Mouse (Mus musculus) gastrocnemius, postnatal 25 days (tissue): ENCODE results near the gene Gsk3b. TPM values are rescaled to one million over a fixed set of nuclear protein-coding genes. Genes with fewer than 3 reads are reported as not detected.
"Not testable (repeated sequence)": the region's sequence is repeated elsewhere in the genome, so short reads cannot be mapped to it uniquely, and the experiment has no call there.

Experiments used
- DNase-seq: peaks from one replicate; pipeline ENCODE4 v3.0.0; 2022
- long read RNA-seq, 2 experiments: library from polyadenylated mRNA; stranded (forward); transcript quantifications; one replicate each; pipeline ENCODE4 v2.0.0; 2021
- total RNA-seq, 2 experiments: library from RNA; stranded (reverse); gene quantifications; 1 replicate in 1 of 2; 2 replicates in 1 of 2; pipeline ENCODE4 v1.2.3; 2021

The Gsk3b gene
- total RNA-seq, result 10 to 100 TPM; 49.5 to 51.7 TPM
- long read RNA-seq, experiment 1, partial matches to known transcripts, result 0 of 7 reads
- long read RNA-seq, experiment 1, other reads (novel, unspliced or antisense), result 7 of 7 reads
- long read RNA-seq, experiment 2, full-length matches to known transcripts, result 1 of 6 reads
- long read RNA-seq, experiment 2, partial matches to known transcripts, result 1 of 6 reads
- long read RNA-seq, experiment 2, other reads (novel, unspliced or antisense), result 4 of 6 reads

DNA sequence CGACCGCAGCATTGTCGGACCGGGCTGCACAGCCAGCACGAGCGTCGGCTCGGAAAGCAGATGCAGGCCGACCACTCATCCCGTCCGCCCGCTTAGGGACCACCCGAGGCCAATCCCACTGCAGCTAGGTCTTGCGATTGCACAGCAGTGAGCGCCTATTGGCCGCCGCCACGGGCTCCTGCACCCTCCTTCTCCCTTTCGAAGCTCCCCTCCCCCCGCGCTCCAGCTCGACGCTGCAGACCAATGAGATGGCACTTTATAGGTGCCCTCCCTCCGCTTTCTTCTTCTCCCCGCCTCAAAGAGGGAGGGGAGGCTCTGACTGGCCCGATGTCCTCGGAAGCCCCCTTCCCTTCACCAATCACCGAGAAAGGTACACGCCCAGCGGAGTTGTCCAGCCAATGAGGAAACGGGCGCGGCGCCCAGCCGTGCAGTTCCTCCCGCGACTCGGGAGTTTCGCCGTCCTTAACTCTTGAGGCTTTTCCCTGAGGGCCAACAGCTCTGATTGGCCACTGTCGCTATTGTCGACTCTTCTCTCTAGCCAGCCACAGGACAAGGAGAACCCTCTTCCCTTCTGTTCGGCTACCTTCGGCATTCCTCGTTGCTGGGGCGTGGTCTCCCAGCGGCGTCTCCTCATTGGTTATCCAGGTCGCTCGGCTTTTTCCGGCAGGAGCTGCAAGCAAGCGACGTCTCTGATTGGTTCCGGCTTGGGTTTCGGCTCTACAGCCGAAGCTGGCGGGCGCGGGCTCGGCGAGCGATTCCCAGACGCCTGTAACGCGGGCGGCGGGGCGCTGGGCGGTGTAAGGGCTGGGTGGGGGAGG is at the start of gene Gsk3b:
Gene Gsk3b (plus strand): TSS at position 373 of the 818 bp plus-strand sequence.
- DNase-seq, result peak; percentile 100

DNA sequence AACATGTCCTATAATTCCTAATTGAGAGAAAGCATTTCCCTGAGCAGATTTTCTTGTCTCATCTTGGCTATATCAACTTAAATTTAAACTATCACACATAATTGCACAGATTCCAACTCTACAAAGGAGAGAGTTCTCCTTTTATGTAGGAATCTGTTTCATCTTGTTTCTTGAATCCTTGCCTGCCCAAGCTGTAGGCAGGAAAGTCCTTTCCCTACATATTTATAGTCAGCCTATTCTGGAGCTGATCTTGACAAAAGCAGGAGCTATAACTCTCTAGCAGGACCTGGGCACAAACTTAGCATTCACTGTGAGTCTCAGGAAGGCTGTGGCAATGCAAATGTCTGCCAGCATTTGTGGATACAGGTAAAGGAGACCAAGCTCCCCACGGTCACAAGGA is 46.6 kb upstream of the Gsk3b start:
- DNase-seq, result no peak

- DNase-seq, result no peak
These were observed 44.2 kb upstream of the Gsk3b start for GRCm38 (mm10) chr16:38044551-38044950.

- DNase-seq, result no peak
These were observed 40.8 kb upstream of the Gsk3b start for GRCm38 (mm10) chr16:38047781-38048558.

DNA sequence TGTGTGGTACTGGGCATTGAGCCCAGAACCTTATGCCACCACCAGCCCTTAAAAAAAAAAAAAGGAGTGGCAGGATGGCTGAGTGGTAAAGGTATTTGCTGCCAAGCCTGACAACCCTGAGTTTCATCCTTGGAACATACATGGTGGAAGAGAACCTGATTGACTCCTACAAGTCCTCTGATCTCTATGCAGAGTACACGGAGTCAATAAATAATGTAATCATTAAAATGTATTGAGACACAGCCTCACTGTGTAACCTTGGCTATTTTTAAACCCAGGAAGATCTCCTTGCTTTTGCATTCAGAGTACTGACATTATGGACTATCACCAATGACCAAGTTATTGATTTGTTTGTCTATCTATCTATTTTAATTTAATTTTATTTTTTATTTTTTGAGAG is 30.9 kb upstream of the Gsk3b start:
- no peak for DNase-seq

DNA sequence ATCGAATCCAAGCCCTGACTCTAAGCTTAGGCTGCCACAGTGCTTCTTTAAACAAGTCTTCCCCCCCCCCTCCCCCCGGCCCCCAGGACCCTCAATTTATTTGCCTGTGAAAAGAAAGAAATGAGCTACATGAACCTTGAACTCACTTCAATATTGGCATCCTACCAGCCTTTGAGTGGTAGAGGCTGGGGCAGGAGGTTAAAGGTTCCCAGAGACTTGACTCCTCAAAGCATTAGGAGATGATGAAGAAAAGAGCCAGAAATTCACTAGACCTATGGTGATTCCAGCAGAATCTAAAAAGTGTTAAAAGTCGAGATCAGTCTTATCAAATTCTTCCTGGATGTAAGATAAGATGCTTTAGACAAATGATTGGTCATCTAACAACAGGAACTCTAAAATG is 30.0 kb upstream of the Gsk3b start:
- no peak for DNase-seq

DNA sequence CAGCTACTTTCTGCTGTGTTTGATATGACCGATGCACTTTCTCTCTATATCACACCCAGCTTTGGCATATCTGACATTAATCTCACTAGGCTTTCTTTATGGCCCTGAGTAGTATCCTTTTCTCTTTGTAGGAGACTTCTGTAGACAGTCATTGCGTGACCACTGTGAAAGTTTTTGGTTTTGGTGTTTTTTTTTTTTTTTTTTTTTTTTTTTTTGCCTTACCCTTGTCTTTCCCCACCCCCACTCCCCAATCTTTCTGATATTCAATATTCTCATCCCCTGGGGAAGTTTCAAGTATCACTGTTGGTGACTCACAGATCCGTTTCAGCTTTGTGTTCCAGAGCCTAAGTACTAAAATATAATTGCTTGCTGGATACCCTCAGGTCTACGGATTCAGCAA is 29.2 kb upstream of the Gsk3b start:
- DNase-seq, result no peak

- not testable (repeated sequence) for DNase-seq
These were observed 14.8 kb upstream of the Gsk3b start for GRCm38 (mm10) chr16:38073859-38074631.

GRCm38 (mm10) chr16:38080201-38080600 is 8.6 kb upstream of the Gsk3b start:
- no peak for DNase-seq

- no peak for DNase-seq
These were observed 1.6 kb upstream of the Gsk3b start for GRCm38 (mm10) chr16:38087231-38087630.

GRCm38 (mm10) chr16:38087645-38088125 is 1.1 kb upstream of the Gsk3b start:
- DNase-seq, result no peak

DNA sequence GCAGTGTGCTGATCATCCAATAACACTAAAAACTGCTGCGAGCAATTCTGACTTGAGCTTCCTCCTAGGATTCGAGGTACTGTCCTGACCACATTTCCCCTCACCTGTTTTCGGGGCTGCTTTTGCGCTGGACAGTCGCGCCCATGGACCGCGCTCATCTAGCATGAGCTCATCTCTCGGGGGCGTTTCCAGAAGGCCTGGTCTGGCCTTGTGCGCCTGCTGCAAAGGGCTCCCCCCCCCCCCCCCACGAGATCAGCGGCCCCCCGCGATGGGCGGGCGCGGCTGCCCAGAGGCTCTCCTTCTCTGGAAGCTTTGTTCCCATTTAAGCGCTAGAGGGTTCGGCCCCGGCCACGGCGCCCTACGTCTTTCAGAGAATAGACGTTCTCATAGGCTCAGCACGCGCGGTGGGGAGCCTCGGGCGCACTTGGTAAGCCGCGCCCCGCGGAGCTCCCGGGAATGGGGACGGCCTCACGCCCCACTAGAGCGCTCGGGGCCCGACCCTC is 624 bp upstream of the Gsk3b start:
- DNase-seq, result no peak

GRCm38 (mm10) chr16:38089447-38090170 is 808 bp downstream of the Gsk3b start:
- DNase-seq, result no peak

DNA sequence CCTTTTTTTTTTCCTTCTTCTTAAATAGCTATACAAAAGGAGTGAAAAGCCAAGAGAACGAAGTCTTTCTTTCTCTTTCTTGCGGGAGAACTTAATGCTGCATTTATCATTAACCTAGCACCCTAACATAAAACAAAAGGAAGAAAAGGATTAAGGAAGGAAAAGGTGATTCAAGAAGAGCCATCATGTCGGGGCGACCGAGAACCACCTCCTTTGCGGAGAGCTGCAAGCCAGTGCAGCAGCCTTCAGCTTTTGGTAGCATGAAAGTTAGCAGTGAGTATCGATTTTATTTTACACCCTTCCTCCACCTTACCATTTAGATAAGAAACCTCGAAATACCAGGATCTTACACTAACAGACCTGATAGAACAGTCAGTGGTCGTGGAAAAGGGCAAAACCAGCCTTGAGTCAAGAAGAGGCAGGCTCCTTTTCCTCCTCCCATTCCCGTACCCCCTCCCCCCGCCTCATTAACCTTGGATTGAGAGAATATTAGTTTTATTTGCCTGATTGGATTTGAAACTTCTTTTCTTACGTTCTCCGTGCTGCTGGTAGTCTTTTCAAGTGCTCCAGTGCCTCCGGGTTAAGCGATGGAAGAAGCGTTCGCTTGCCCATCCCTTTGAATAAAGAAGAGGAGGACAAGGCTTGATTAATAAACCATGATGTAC is 1.7 kb downstream of the Gsk3b start:
- no peak for DNase-seq

GRCm38 (mm10) chr16:38091041-38091440 is 2.2 kb downstream of the Gsk3b start:
- DNase-seq, result no peak

GRCm38 (mm10) chr16:38091706-38092105 is 2.9 kb downstream of the Gsk3b start:
- DNase-seq, result no peak

- no peak for DNase-seq
These were observed 3.8 kb downstream of the Gsk3b start for GRCm38 (mm10) chr16:38092598-38092997.

DNA sequence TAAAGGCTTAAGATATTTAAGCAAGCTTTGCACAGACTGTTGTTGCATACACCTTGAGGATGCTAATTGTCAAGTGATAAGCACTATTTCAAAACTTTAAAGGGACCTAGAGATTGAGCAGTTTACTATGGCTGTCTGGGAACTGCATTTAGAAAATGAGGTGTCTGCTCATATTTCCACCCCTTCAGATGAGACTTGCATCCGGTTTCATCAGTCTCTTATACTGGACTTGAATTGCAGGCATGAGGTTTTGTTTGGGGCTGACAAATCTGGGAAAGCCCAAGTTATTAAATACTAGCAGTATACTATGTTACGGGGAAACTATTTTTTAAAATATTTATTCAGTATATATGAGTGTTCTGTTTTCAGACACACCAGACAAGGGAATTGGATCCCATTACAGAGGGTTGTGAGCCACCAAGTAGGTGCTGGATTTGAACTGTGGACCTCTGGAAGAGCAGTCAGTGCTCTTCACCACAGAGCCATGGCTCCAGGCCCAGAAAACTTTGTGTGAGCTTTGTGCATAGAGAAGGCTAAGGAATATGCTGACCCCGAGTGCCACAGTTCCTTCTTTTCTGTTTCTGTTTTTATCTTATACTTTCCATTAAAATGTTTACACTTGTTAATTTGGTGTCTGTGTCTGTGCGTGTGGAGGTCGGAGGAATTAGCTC is 6.5 kb downstream of the Gsk3b start:
- DNase-seq, result no peak

DNA sequence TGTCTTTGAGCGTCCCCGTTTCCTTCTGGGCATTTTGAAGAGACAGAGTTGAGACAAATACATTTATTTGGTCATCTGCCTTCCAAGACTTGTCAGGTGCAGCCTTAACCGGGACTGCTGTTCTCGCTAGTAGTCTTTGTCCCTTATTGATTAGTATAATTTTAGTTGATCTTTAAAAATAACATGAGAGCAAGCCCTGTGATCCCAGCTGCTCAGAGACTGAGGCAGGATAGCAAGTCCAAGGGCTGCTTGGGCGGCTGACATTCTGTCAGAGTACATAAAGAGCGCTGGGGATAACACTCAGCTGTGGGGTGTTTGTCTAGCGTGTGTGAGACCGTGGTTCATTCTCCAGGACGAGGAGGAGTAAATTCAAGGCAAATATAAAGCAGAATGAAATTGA is 8.7 kb downstream of the Gsk3b start:
- DNase-seq, result no peak

DNA sequence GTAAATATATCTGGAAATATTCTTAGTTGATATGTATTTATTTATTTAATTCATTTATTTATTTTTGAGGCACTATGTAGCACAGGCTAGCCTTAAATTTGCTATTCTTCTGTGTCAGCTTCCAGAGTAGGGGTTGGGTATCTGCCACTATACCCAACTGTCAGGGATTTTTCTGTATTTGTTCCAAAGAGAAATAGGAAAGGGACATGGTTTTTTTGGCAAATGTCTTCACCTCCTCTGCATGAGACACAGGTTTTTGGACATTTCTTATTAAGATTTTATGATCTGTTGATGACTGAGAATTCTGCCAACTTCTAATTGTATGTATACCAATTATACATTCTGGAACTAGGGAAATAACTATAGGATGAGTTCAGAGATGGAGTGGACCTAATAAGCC is 10.5 kb downstream of the Gsk3b start:
- DNase-seq, result no peak
